Mouse (Mus musculus): ENCODE data around the gene Gm17482.

DNA sequence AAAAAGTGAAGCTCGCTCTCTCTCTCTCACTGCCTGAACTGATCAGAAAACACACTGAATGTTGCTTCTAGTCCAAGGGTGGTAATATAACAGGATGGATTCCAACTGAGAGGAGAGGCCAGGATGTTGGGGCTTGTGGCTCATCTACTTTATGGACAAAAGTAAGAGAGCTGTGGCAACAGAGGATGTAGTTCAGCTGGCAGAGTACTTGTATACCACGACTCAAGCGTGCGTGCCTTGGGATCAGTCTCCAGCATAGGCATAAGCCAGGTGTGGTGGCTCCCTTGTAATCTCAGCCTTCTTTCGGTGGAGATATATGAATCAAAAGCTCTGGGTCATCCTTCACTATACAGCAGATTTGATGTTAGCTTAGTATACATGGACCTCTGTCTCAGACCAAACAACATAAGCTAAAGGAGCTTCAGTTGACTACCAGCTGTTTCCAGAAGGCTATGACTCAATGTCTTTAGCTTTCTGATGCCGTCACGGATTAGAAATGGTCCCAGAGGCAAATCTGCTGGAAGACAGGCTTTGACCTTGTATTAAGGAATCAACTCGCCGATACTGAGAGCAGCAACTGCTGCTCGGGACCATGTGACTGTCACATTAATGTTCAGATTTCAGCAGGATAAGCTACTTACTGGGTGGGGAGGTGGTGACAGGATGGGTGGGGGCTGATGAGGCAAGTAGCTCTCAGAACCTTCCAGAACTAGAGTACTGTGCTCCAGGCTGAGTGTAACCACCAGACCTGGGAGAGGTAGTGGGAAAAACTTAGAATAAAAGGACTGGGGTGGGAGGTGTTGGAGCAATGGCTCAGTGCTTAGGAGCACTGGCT lies 41.6 kb downstream of the Gm17482 start:
- no peak for TF ChIP-seq CTCF (IDR thresholded peaks at IDR 0.05; ENCODE audit: extremely low read depth, insufficient read depth, low read length)
- TF ChIP-seq POLR2A (IDR thresholded peaks at IDR 0.05; ENCODE audit: extremely low read depth, insufficient read depth, low read length): no peak

All from cortical plate, adult 2 months (tissue).